Mouse (Mus musculus) ovary, adult 18-20 months (tissue): ENCODE measurements around the gene Slc5a1.

ENCODE experiments used
- DNase-seq: peaks from one replicate; pipeline ENCODE4 v3.0.0; 2022; ENCODE audit warnings: low spot score, mixed read lengths

Slc5a1 gene

GRCm38 (mm10) chr5:33193567-33193966 is 89.5 kb downstream of the Slc5a1 start:
- no peak for DNase-seq

- DNase-seq = no peak
Measured at GRCm38 (mm10) chr5:33195246-33195852, 91.3 kb downstream of the Slc5a1 start.

DNA sequence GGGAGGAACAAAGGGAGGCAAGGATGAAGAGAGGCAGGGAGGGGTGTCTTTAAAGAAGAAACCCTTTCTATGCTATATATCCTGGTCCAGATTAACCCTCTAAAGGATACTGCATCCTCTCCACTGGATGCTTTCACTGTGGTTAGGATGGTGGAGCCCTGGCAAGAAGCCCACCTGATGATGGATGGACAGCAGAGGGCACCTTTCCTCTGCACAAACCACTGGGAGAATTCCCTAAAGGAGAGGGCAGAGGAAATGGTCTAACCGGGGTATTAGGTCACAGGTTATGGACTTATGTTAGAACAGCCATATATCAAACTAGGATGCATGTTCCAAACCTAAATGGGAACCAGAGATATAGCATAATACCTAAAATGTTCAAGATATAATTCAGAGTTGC is 96.1 kb downstream of the Slc5a1 start:
- DNase-seq = no peak

GRCm38 (mm10) chr5:33201697-33202096 is 97.7 kb downstream of the Slc5a1 start:
- DNase-seq = no peak

- no peak for DNase-seq
Measured at GRCm38 (mm10) chr5:33202516-33203170, 98.6 kb downstream of the Slc5a1 start.

DNA sequence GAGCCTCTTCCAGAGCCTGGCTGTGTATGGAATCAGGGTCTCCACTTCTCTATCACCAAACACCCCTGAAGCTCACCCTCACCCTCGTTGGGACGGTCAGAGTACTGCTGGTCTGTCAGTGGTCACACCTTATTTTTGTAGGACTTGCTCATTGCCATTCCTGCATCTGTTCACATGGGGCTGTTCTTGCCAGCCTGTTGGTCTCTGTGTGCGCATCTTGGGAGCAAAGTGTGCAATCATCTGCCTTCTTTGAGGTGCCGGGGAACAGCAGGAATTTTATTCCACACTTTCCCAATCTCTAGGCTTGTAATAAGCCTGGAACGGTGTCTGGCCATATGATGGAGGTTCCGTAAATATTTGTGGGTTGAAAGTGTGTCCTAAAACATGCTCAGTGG is 99.1 kb downstream of the Slc5a1 start:
- DNase-seq = no peak

DNA sequence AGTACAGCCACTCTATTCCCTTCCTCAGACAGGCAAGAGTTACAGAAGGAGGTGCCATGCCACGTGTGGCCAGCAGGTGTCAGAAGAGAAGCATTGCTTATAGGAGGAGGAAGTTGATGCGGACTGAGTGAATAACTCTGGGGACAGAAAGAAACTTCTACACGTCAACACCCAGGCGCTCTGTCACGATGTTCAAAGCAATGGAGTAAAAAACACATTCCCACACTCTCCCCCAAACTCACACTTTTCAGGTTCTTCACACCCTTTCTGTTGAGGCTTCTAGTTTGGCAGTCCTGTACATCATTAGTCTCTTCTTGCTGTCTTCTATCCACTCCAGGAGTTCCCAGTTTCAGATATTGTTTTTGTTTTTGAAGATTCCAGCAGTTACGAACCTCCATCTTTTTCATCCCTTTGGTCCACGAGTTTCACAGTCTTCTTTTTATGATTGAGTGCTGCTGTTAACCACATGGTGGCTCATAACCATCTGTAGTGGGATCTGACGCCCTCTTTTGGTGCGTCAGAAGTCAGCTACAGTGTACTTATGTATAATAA is 99.7 kb downstream of the Slc5a1 start:
- peak; percentile 45 for DNase-seq

DNA sequence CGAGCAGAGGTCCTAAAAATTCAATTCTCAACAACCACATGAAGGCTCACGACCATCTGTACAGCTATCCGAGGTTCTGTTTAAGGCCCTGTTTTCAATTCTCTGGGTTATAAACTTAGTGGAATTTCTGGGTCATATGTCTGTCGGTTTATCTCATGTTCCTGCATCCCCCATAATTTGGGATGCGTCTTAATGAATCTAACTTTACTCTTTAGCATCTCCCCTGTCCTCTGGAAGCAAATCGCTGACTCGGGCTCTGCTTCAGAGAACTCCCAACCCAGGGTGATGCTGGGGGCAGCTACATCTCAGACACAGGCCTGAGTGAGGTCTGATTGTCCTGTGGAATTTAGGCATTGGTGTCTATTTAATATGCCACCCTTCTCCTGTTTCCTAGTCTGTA is 100.3 kb downstream of the Slc5a1 start:
- no peak for DNase-seq

GRCm38 (mm10) chr5:33206328-33206727 is 102.3 kb downstream of the Slc5a1 start:
- DNase-seq = no peak

- no peak for DNase-seq
Measured at GRCm38 (mm10) chr5:33207136-33207535, 103.1 kb downstream of the Slc5a1 start.

- no peak for DNase-seq
Measured at GRCm38 (mm10) chr5:33208533-33209245, 104.7 kb downstream of the Slc5a1 start.

- no peak for DNase-seq
Measured at GRCm38 (mm10) chr5:33210515-33210914, 106.5 kb downstream of the Slc5a1 start.

DNA sequence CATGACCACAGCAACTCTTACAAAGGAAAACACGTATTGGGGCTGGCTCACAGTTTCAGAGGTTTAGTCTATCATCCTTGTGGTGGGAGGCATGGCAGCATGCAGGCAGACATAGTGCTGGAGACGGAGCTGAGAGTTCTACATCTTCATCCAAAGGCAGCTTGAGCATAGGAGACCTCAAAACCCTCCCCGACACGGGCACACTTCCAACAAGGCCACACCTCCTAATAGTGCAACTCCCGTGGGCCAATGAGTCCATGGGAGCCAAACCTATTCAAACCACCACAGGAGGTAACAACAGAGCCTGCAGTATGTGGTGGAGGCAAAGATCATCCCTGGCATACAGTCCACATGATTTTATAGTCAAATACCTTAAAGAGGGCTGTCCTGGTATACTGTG is 107.2 kb downstream of the Slc5a1 start:
- DNase-seq = no peak
